Mouse (Mus musculus) left cerebral cortex, postnatal 25 days (tissue): Measurements from ENCODE around the gene Cnnm1. TPM values are rescaled to one million over a fixed set of nuclear protein-coding genes. Genes with fewer than 3 reads are reported as not detected.

ENCODE experiments used
- DNase-seq, 2 experiments: peaks; one replicate each; pipeline ENCODE4 v3.0.0; 2022; ENCODE audit warnings: low spot score in 2 of 2, mixed read lengths in 1 of 2
- intact Hi-C: fragments of 180-260 bp; cut with DNase I; formaldehyde crosslinking; loops from one replicate; pipeline ENCODE4 v1.15.1; 2025
- total RNA-seq, 2 experiments: library from RNA; stranded (reverse); gene quantifications; 2 replicates each; pipeline ENCODE4 v1.2.3; 2021

Gene Cnnm1
- total RNA-seq, result 10 to 100 TPM; 95.3 to 98.9 TPM

GRCm38 (mm10) chr19:43440112-43440737, at the start of gene Cnnm1:
Gene Cnnm1, plus strand, starts transcription at chr19:43440436.
- peak; percentile 78 to 81 for DNase-seq
- intact Hi-C loops, result loop anchor here (2.0 to 10.0 kb wide), 2 partner anchors 29 to 1185 kb away; no protein-coding TSS in a partner anchor

- intact Hi-C loops, result loop anchor here (1.0 to 10.0 kb wide), 3 partner anchors 369 to 1082 kb away; no protein-coding TSS in a partner anchor
- peak; percentile 58 to 66 for DNase-seq
These were observed 43.9 kb upstream of the Cnnm1 start for GRCm38 (mm10) chr19:43396327-43396726.

- intact Hi-C loops, result no loop called here
- DNase-seq, result no peak
These were observed 33.1 kb upstream of the Cnnm1 start for GRCm38 (mm10) chr19:43407181-43407580.

- intact Hi-C loops, result no loop called here
- DNase-seq, result no peak
These were observed 24.7 kb upstream of the Cnnm1 start for GRCm38 (mm10) chr19:43415565-43415964.

DNA sequence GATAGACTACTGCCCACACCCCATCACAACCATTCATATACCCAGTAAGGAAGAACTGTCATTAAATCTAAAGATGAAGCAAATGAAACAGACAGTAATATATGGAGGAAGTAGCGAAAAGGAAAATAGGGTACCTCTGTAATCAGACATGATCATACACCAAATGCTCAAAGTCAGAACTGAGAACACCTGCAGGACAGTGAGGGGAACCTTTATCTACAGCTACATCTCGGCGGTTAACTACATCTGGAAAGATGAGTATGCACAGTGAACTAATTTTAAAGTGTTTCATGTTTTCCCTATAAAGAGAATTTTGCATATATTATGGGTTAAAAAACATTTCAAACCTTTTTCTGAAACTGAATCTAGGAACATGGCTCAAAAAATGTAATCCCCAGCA, 19.7 kb upstream of the Cnnm1 start:
- intact Hi-C loops, result no loop called here
- no peak for DNase-seq

DNA sequence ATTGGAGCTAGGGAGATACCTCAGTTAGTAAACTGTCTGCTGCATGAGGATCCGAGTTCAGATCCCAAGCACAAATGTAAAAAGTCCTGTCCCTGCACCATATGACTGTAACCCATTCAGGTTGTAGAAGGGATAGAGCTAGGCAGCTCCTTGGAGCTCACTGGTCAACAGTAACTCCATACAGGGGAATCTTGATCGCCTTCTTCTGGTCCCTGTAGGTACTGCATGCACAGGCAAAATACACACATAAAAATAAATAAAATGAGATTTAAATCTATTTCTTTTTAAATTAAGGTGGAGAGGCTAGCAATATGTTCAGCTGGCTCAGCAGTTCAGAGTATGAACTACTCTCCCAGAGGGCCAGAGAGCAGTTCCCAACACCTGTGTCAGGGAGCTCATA, 16.2 kb upstream of the Cnnm1 start:
- DNase-seq, result no peak
- intact Hi-C loops, result no loop called here

- peak in 1 of 2 experiments; percentile 53 for DNase-seq
- intact Hi-C loops, result no loop called here
These were observed 12.6 kb upstream of the Cnnm1 start for GRCm38 (mm10) chr19:43427446-43428224.

DNA sequence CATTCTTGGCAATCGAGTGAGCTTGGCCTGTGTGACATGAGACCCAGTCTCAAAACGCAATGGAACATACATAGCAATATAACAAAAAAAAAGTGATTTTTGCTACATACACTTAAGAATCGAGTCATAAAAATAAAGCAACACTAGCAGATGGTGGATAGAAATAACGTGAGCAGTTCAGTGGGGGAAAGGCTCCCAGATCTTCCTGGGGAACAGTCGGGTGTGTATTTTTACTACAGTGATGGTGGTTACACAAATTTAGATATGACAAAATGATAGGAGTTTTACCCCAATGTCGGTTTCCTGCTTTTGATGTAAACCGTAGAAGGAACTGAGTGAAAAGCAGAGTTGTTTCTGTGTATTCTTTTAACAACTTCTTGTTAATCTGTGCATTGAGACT, 990 bp upstream of the Cnnm1 start:
- DNase-seq, result peak in 1 of 2 experiments; percentile 80
- intact Hi-C loops, result loop anchor here (5.0 kb wide), 1 partner anchor 527 kb away; no protein-coding TSS in a partner anchor

- intact Hi-C loops, result loop anchor here (2.0 to 10.0 kb wide), 2 partner anchors 28 to 1186 kb away; no protein-coding TSS in a partner anchor
These were observed 778 bp downstream of the Cnnm1 start for GRCm38 (mm10) chr19:43440768-43441660.

GRCm38 (mm10) chr19:43441661-43441990, 1.4 kb downstream of the Cnnm1 start:
- no peak for DNase-seq
- intact Hi-C loops, result loop anchor here (2.0 to 10.0 kb wide), 2 partner anchors 27 to 1187 kb away; no protein-coding TSS in a partner anchor

More at GRCm38 (mm10) chr19:43440768-43441660, 778 bp downstream of the Cnnm1 start:
- peak; percentile 55 to 68 for DNase-seq

DNA sequence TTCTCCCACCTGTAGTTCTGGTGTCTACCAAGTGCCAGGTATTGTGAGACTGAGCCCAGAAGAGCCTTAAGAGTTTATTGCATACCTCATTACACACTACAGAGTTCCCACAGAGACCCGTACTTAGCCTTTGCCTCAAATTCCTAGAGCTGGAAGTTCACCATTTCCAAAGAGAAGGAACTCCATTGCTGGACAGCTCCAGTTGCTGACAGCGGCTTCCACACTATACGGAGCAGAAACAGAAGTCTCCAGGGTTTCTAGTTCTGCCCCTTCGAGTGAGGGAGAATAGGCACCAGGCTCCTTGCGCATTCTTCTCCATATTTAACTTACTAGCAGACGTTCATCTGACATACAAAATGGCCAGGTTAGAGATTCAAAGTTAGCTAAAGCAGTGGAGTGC, 2.0 kb downstream of the Cnnm1 start:
- intact Hi-C loops, result loop anchor here (10.0 kb wide), 1 partner anchor 1187 kb away; no protein-coding TSS in a partner anchor
- no peak for DNase-seq

- DNase-seq, result no peak
- intact Hi-C loops, result loop anchor here (10.0 kb wide), 1 partner anchor 1188 kb away; no protein-coding TSS in a partner anchor
These were observed 2.7 kb downstream of the Cnnm1 start for GRCm38 (mm10) chr19:43442906-43443305.

DNA sequence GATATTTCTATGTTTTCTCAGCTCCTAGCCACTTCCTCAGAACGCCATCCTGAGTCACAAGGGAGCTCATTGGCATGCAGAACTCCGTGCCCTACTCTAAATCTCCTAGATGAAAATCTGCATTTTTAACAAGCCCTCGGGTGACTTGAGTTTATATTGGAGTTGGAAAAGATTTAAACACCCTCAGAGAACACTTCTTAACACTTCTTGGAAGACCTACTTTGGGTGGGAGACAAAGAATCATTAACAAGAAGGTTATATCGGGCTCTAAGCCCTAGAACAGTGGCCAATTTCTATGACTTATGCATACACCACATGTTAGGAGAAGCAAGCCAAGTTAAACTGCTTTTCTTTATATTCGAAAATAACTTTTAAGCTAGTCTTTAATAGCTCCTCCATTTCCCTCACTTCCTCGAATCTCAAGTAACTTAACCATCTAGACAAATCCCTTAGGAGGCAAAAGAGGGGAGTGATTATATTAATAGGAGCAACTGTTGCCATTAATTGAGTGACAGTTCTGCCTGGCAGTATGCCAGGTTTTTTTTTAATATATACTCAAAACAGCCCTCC, 4.5 kb downstream of the Cnnm1 start:
- peak in 1 of 2 experiments; percentile 73 for DNase-seq
- intact Hi-C loops, result loop anchor here (10.0 kb wide), 1 partner anchor 1190 kb away; no protein-coding TSS in a partner anchor

GRCm38 (mm10) chr19:43451563-43451962, 11.3 kb downstream of the Cnnm1 start:
- DNase-seq, result peak in 1 of 2 experiments; percentile 60
- intact Hi-C loops, result no loop called here

- peak; percentile 59 to 90 for DNase-seq
- intact Hi-C loops, result no loop called here
These were observed 11.9 kb downstream of the Cnnm1 start for GRCm38 (mm10) chr19:43452176-43452575.

DNA sequence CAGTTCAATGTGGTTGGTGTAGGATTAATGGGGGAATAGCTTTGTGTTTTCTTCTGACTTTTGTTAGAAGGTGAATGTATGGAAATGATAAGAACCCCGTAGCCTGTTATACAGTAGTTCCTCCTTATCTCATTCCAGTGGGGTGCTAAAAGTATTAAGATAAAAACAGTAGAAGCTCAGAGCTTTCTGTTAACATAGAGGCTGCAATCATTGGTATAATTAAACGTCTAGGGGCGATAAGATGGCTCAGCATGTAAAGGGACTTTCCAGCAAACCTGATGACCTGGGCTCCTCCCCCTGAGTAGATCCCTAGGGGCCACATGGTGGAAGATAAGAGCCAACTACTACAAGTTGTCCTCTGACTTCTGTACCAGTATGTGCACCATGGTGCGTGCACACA, 12.8 kb downstream of the Cnnm1 start:
- intact Hi-C loops, result no loop called here
- no peak for DNase-seq

DNA sequence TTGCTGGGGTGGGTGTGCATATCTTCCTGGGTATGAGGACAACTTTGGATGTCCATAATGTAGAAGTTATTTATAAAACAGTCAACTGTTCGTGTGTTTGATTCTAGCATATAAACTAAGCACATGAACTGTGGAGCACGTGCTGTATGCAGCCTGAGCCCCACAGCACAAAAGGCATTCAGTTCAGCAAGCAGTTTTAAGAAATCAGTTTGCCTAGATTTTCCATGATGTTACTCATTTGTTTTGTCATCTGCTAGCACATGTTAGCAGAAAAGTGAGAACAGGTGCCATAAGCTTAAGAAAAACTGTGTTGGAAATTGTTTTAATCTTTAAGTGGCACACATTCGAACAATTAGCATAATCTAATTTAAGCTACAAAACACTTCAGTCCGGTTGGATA, 19.7 kb downstream of the Cnnm1 start:
- peak in 1 of 2 experiments; percentile 37 for DNase-seq
- intact Hi-C loops, result no loop called here

- intact Hi-C loops, result no loop called here
These were observed 20.2 kb downstream of the Cnnm1 start for GRCm38 (mm10) chr19:43460481-43460880.

GRCm38 (mm10) chr19:43462141-43462540, 21.9 kb downstream of the Cnnm1 start:
- intact Hi-C loops, result no loop called here
- DNase-seq, result no peak

More at GRCm38 (mm10) chr19:43460481-43460880, 20.2 kb downstream of the Cnnm1 start:
- DNase-seq, result no peak
